Mouse (Mus musculus) kidney, postnatal 0 days (tissue): Measurements from ENCODE around the gene Fgfr2. TPM values are rescaled to one million over a fixed set of nuclear protein-coding genes. Genes with fewer than 3 reads are reported as not detected.

ENCODE experiments used
- ATAC-seq: fragments of 200-750 bp; cut with Nextera tagmentation; replicated peaks from 2 replicates; pipeline ENCODE4 v1.8.0; 2017; ENCODE audit warnings: low read depth, moderate number of reproducible peaks, moderate TSS enrichment, moderate library complexity; ENCODE audit not compliant: low FRiP score
- DNase-seq: peaks from one replicate; pipeline ENCODE4 v3.0.0-alpha.2; 2016; ENCODE audit warnings: low spot score
- H3K27ac ChIP-seq: fragments of 300-500 bp; sonication (generic); 2 replicates; pipeline ENCODE4 v1.5.1; 2014; ENCODE audit warnings: mild to moderate bottlenecking
- H3K27me3 ChIP-seq: fragments of 300-500 bp; sonication (generic); 2 replicates; pipeline ENCODE4 v1.6.1; 2014; ENCODE audit warnings: low read length, mixed read lengths; ENCODE audit not compliant: insufficient read depth
- H3K36me3 ChIP-seq: fragments of 300-500 bp; sonication (generic); 2 replicates; pipeline ENCODE4 v1.6.1; 2014; ENCODE audit warnings: low read length, mixed read lengths; ENCODE audit not compliant: insufficient read depth
- H3K4me1 ChIP-seq: fragments of 300-500 bp; sonication (generic); replicated peaks from 2 replicates; pipeline ENCODE4 v1.6.1; 2014; ENCODE audit warnings: antibody characterized with exemption, low read length, mixed read lengths; ENCODE audit not compliant: insufficient read depth
- H3K4me2 ChIP-seq: fragments of 300-500 bp; sonication (generic); 2 replicates; pipeline ENCODE4 v1.6.1; 2014; ENCODE audit warnings: mild to moderate bottlenecking, low read length, moderate library complexity, mixed read lengths
- H3K4me3 ChIP-seq: fragments of 300-500 bp; sonication (generic); replicated peaks from 2 replicates; pipeline ENCODE4 v1.5.1; 2014; ENCODE audit warnings: low read depth, low read length
- H3K9ac ChIP-seq: fragments of 300-500 bp; sonication (generic); 2 replicates; pipeline ENCODE4 v1.6.1; 2014; ENCODE audit warnings: low read depth, low read length
- H3K9me3 ChIP-seq: fragments of 300-500 bp; sonication (generic); replicated peaks from 2 replicates; pipeline ENCODE4 v1.6.1; 2016; ENCODE audit warnings: low read length, inconsistent platforms, mixed read lengths
- CTCF ChIP-seq: IDR thresholded peaks from 2 replicates; pipeline ENCODE4 v1.5.1; 2016; ENCODE audit warnings: antibody characterized with exemption, low read depth, mild to moderate bottlenecking, moderate library complexity
- WGBS: fragments of 180-500 bp; shearing (Covaris S2); extraction: QIAGEN DNeasy Blood & Tissue Kit; methylation state at CpG from one replicate; pipeline ENCODE4 v1.1.7; 2014; 5-methylcytosine and 5-hydroxymethylcytosine counted together
- polyA plus RNA-seq: library from polyadenylated mRNA; unstranded; fragments of >200 nt; fragmentation: Nextera tagmentation; extraction: Ambion mirVana; gene quantifications from 2 replicates; pipeline ENCODE4 v1.2.1, GENCODE M21; 2015

The Fgfr2 gene
- polyA plus RNA-seq, 1 experiment from 2014 or later = 79.8 TPM

DNA sequence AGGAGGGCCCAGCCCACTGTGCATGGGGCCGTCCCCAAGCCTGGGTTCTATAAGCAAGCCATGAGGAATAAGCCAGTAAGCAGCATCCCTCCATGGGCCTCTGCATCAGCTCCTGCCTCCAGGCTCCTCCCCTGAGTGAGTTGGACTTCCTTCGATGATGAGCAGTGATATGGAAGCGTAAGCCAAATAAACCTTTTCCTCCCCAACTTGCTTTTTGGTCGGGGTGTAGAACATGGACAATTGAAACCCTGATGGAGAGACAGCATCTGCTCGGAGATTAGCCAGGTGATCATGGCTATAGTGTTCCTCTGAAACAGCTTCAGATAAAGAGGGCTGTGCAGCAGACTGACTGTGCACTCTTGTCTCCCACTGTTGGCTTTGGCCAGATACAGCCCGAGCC is 2155.2 kb downstream of the Fgfr2 start:
- WGBS = 92% methylated on average over 6 of the region's 6 CpGs
- no peaks in the 10 kb centered on the region; the same call in 1 of the 2 replicates for H3K4me1 ChIP-seq
- ATAC-seq = no peak
- TF ChIP-seq CTCF = no peak
- H3K9me3 ChIP-seq = no peaks in the 10 kb centered on the region
- no peak overlapping the region for H3K4me2 ChIP-seq
- no peak overlapping the region for H3K9ac ChIP-seq
- no peaks in the 10 kb centered on the region for H3K36me3 ChIP-seq
- no peaks in the 10 kb centered on the region for H3K27me3 ChIP-seq
- no peak for DNase-seq
- no peak overlapping the region for H3K4me3 ChIP-seq
- H3K27ac ChIP-seq = no peak overlapping the region

DNA sequence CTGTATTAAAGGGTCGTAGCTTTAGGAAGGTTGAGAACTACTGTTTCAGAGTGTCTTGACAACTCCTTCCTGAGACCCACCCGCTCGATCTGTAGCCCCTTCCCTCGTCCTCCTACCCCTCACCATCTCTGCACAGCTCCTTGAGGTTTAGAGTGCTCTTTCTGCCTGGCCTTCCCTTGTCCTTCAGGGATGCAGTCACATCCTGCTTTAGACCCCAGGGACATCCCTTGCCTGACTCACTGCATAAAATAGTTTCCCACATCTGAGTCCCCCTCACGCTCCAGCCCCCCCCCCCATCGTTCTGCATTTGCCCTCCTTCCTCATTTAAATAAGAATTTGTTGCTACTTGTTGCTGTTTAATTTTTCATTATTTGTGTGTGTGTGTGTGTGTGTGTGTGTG is 2156.3 kb downstream of the Fgfr2 start:
- WGBS = 55% methylated on average over 6 of the region's 6 CpGs
- TF ChIP-seq CTCF = no peak
- H3K9me3 ChIP-seq = no peaks in the 10 kb centered on the region
- no peaks in the 10 kb centered on the region for H3K27me3 ChIP-seq
- DNase-seq (peak; percentile 27), ATAC-seq (no peak)
- H3K4me3 ChIP-seq = no peak overlapping the region
- H3K27ac ChIP-seq = no peak overlapping the region
- no peak overlapping the region for H3K4me2 ChIP-seq
- no peaks in the 10 kb centered on the region for H3K36me3 ChIP-seq
- H3K9ac ChIP-seq = no peak overlapping the region
- H3K4me1 ChIP-seq = no peaks in the 10 kb centered on the region; the same call in 1 of the 2 replicates

DNA sequence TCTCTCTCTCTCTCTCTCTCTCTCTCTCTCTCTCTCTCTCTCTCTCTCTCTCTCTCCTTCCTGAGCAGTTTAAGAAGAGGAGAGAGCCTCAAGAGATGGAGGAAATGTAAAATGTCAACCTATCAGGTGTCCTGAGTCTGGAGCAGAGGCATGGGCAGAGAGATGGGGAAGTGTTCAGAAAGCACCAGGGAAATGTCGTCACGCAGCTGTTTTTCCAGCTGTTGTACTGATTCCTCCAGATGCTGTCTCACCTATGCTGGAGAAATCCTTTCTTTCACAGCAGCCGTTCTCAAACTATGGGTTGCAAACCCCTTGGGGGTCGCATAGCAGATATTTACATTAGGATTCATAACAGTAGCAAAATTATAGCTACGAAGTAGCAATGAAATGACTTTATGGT is 2156.7 kb downstream of the Fgfr2 start:
- Histone ChIP-seq H3K27ac (no peak overlapping the region), H3K9ac (no peak overlapping the region), H3K27me3 (no peaks in the 10 kb centered on the region), H3K9me3 (no peaks in the 10 kb centered on the region), H3K4me3 (no peak overlapping the region), H3K4me2 (no peak overlapping the region), H3K36me3 (no peaks in the 10 kb centered on the region), H3K4me1 (no peaks in the 10 kb centered on the region; the same call in 1 of the 2 replicates)
- TF ChIP-seq CTCF = no peak
- DNase-seq (no peak), ATAC-seq (no peak)
- WGBS = 72% methylated on average over 5 of the region's 5 CpGs

DNA sequence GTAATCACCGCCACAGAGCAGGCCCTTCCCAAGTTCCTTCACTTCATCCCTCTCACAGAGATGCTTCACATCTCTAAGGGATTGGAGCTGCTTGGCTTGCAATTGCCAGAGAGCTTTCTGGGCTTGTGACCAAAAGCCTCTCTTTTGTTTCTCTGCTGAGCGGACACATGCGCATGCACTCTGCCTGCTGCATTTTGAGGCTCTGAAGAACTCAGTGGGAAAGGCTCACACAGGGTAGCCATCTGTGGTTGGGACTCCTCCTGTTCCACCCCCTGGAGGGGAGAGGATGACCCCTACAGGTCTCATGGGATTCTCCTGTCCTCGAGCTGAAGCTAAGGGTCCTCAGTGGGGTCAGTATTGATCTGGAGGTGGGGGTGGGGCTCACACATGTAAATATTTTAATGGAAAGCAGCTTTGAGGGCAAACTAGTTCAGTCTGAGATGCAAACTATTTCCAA is 2157.2 kb downstream of the Fgfr2 start:
- no peak overlapping the region for H3K4me3 ChIP-seq
- no peak overlapping the region for H3K27ac ChIP-seq
- DNase-seq = peak; percentile 18
- no peaks in the 10 kb centered on the region for H3K36me3 ChIP-seq
- no peaks in the 10 kb centered on the region; the same call in 1 of the 2 replicates for H3K4me1 ChIP-seq
- no peak for ATAC-seq
- H3K9me3 ChIP-seq = no peaks in the 10 kb centered on the region
- no peak overlapping the region for H3K4me2 ChIP-seq
- 56% methylated on average over 4 of the region's 4 CpGs for WGBS
- no peak for TF ChIP-seq CTCF
- H3K27me3 ChIP-seq = no peaks in the 10 kb centered on the region
- H3K9ac ChIP-seq = no peak overlapping the region

DNA sequence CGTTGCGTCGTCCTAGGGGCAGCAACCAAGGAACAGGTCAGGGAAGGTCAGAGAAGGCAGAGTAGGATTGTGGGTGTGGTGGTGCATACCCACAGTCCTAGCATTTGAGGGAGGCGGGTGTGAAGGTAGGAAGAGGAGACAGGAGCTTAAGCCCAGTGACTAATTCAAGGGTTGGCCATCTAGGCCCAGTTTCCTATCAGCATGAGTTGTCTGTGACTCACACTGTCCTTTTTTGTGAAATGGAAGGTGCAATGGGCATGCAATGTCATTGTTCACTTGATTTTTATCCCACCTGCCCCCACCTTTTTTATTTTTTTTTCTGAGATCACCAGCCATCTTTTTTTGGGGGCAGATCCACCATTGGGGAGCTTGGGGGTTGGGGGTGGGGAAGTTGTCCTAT is 2157.8 kb downstream of the Fgfr2 start:
- Histone ChIP-seq H3K9ac (no peak overlapping the region), H3K4me1 (no peaks in the 10 kb centered on the region; the same call in 1 of the 2 replicates), H3K27ac (no peak overlapping the region), H3K27me3 (no peaks in the 10 kb centered on the region), H3K9me3 (no peaks in the 10 kb centered on the region), H3K4me2 (no peak overlapping the region), H3K4me3 (no peak overlapping the region), H3K36me3 (no peaks in the 10 kb centered on the region)
- ATAC-seq (no peak), DNase-seq (no peak)
- WGBS = 90% methylated on average over 4 of the region's 4 CpGs
- TF ChIP-seq CTCF = no peak

DNA sequence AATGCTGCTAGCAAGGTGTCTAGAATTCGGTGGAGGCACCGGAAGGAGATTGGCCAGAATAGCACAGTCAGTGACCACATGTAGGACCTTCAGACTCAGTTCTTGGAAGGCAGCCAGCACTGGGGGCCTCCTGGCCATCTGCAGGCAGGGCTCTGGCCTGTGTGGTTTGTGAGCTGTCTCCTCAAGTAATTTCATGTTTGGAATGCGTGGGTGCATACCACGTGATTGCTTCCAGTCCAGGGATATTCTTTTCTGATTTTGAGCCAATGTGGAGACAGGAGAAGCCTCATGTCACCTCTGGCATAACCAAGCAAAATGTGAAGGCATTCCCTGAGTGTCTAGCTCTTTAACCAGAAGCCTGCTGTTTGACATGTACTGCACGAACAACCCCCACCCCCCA is 2158.5 kb downstream of the Fgfr2 start:
- DNase-seq (peak; percentile 64), ATAC-seq (peak; percentile 78)
- no peak overlapping the region for H3K4me3 ChIP-seq
- no peaks in the 10 kb centered on the region for H3K27me3 ChIP-seq
- H3K4me2 ChIP-seq = no peak overlapping the region
- no peaks in the 10 kb centered on the region for H3K36me3 ChIP-seq
- WGBS = 22% methylated on average over 5 of the region's 5 CpGs
- no peaks in the 10 kb centered on the region; the same call in 1 of the 2 replicates for H3K4me1 ChIP-seq
- no peaks in the 10 kb centered on the region for H3K9me3 ChIP-seq
- no peak for TF ChIP-seq CTCF
- no peak overlapping the region for H3K9ac ChIP-seq
- no peak overlapping the region for H3K27ac ChIP-seq

DNA sequence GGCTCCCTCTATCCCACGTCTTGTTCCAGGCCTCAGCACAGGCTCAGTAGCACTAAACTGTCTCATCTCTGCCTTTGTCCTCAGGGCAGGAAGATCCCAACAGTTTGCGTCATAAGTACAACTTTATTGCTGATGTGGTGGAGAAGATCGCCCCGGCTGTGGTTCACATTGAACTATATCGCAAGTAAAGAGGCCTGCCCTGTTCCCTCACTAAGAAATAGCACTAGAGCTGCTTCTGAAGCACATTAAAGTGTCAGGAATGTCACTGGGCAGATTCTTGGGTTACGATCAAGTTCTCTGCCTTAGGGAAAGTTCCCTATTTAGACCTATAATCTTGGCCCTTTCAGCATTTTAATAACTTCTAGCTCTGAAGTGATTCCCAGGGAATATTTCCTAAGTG is 2161.7 kb downstream of the Fgfr2 start:
- 49% methylated on average over 6 of the region's 6 CpGs for WGBS
- H3K4me1 ChIP-seq = no peaks in the 10 kb centered on the region; the same call in 1 of the 2 replicates
- H3K4me3 ChIP-seq = no peak overlapping the region
- DNase-seq (peak; percentile 59), ATAC-seq (no peak)
- H3K27ac ChIP-seq = no peak overlapping the region
- no peaks in the 10 kb centered on the region for H3K36me3 ChIP-seq
- H3K9me3 ChIP-seq = no peaks in the 10 kb centered on the region
- H3K27me3 ChIP-seq = no peaks in the 10 kb centered on the region
- H3K9ac ChIP-seq = no peak overlapping the region
- H3K4me2 ChIP-seq = no peak overlapping the region
- TF ChIP-seq CTCF = no peak
